Mouse (Mus musculus): ENCODE measurements around the gene Spsb1. TPM values are rescaled to one million over a fixed set of nuclear protein-coding genes. Genes with fewer than 3 reads are reported as not detected.

Gene Spsb1
- total RNA-seq, 2 experiments from 2014 or later, result 31.6 TPM

DNA sequence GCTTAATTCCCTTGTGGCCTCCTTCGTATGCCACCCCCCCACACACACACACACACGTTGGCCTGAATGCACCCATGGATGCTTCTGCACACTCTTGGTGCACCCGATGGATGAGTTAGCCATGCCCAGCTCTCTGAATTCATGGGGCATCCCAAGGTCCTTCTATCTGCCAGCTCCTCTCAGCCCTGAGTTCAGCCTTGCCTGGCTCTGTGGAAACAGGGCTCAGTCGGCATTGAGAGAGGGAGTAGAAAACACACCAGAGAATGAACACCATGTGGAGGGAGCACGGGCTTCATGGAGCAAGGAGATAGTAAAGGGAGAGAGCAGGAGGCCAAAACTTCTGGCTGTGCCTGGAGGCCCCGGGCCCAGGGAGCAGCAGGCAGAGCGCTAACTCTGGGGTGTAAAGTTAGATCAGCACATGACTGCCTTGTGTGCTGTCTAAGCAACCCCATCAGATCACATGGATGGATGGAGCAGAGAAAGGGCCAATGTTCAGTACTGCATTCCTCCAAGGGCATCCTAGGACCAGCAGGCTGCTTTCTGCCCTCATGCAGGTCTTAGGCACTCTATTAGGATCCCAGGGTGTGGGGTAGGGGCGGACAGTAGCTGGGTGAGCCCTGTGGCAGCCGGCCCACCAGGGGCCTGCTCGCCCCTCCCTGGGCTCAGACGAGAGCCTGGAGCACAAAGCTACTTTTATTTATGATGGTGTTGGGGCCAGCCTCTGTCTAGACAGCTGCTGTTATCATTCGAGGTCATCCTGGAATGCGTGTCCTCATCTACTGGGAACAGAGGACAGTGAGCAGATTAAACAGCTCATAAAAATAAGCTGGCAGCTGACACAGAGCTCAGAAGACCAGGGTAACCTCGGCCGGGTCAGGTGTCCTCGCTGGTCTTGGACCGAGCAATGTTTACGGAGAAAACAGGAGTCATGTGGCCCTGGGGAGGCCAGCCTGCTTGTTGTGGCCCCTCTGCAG is 68.3 kb downstream of the Spsb1 start:
- peak; percentile 61 for DNase-seq

DNA sequence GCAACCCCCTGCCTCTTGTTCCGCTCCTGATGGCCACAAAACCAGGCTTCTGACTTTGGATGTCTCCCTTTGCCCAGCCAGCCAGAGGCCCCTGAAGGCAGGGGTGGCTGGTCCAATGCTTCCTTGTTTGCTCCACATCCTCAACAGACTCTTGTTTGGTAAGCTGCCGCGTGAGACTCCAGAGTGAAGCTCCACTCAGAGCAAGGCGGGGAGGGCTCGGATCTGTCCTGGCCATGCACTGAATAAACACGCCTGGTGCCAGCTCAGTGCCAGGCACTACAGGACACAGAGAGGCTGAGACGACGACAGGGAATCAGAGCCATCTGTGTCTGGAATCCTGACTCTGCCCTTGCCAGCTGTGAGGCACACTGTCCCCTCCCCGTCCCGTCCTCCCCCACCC is 70.9 kb downstream of the Spsb1 start:
- no peak for DNase-seq

DNA sequence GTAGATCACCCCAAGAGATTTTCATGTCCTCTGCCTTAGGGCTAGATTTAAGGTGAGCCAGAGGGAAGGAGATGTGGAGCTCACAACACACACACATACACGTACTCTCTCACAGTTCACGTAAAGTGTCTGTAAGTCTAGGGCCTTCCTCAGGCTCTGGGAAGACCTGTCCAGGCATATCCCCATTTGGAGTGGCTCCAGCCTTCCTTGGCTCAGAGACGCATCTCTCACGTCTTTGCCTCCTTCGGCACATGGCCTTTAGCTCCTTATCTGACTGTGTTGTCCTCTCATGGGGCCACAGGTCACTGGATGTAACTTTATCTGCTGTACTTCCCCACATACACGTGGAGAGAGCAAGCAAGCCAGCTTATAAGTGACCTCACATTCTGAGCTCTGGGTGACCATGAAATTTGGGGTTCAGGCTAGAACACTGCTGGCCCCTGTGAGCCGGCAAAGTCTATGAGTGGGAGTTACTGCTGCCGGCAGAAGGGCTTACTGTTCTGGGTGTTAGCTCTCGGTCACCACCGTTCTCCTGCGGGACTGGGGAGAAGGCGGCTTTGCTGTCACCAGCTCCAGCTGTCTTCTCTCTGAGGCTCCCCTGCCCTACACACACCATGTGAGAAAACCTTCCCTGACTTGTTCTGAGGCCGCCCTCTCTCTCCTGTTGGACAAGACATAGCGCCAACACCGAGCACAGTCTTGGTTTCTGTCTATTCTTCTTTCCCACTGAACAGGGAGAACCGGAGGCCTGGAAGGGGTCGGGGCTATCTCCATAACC is 72.5 kb downstream of the Spsb1 start:
- DNase-seq, result no peak

DNA sequence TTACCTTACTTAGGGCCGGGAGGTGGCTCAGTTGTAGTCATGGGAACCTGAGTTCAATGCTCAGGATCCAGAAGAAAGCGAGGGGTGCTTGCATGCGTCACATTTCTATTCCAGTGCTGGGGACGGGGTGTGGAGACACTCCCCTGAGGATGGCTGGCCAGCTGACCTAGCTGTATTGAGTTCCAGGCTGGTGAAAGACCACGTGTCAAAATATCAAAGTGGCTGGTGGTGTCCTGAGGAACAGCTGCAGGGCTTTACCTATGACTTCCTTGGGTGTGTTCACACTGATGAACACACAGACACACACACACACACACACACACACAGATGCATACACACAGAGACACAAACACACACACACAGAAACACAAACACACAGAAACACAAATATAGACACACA is 73.9 kb downstream of the Spsb1 start:
- DNase-seq, result no peak

DNA sequence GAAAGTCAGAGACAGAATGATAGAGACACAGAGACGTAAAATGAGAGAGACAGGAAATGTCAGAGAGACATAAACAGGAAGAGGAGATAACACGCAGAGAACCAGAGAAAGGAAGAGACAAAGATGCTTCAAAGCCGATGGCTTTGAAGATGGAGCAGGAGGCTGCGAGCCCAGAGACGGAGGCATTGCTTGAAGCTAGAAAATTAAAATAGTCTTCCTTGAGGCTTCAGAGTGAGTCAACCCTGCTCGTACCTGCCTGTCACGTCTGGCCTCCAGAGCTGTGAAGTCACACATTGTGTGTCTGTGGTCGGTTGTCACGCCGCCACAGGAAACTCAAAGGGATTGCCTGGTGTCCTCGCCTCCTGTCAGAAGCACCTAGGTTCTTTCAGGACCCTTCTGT is 74.9 kb downstream of the Spsb1 start:
- DNase-seq, result no peak

DNA sequence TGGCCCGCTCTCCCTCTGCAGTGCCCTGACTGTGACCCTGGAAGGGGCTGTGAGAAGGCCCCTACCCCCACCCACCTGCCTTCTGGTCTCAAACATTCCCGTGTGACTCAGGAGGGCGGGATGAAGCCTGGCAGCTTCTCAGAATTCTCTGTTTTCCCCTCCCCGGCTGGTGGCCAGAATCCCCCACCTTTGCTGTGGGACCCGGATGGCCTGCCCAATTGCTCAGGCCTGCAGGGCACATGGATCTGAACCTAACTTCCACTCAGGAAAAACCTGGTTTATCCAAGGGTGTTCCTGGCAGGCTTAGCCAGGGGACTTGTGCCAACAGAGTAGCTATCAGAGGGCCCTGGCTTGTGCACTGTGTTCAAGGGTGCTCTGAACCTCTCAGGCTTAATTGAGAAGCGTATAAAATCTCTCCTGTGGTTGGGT is 76.8 kb downstream of the Spsb1 start:
- peak; percentile 51 for DNase-seq

DNA sequence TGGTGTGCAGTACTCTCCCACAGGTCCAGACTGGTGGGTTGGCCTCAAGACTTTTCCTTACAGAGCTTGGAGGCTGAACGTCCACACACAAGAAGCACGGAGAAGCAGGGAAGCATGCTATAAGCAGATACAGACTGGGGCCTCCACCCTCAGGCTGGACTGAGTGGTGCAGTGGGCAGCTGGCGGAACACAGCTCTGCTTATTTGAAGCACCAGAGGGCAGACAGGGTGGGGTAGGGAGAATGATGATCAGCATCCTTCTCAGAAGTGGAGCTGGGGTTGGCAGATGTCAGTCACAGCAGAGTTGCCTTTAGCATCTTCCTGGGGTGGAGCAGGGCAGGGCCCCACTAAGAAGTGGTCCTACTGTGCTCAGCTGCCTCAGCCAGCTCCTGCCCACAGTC is 77.6 kb downstream of the Spsb1 start:
- no peak for DNase-seq

DNA sequence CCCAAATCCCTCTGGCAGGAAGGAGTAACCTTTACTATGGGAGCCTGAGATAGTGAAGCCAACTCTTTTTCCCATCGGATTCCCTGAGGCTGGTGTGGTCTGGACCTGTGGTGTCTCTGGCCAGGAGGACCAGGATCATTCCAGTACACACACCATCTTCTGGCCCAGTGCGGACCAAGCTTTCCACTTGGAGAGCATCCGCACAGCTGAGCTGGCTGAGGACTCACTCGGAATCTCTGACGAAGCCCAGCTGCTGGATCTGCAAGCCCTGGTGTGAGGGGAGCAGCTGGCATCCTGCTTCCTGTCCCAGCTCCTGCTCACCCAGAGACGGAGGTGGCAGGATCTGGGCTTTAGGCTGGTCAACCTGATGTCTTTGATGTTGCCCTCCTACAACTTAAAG is 78.1 kb downstream of the Spsb1 start:
- DNase-seq, result no peak

DNA sequence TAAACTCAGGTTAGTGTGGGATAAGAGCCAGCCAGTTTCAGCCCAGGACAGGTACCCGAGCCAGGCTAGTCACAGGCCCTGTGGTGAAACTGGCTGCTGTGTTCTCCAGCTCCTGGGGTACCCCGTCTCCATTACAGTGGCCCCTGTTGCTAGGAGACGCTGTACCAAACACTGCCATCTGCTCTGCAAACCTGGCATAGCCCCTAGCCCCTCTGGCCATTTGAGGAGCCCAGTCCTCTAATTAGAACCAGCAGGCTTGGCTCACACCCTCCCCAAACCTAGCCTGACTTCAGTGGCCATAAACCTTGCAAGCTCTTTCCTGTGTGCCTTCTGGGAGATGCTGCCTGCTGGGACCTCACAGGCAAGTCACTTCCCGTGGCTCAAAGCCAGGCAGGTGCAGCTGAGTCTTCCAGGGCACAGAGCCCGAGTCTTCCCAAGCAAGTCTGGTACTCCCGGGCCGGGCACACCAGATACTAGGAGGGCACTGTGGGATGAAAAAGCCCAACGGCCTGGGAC is 78.8 kb downstream of the Spsb1 start:
- no peak for DNase-seq

DNA sequence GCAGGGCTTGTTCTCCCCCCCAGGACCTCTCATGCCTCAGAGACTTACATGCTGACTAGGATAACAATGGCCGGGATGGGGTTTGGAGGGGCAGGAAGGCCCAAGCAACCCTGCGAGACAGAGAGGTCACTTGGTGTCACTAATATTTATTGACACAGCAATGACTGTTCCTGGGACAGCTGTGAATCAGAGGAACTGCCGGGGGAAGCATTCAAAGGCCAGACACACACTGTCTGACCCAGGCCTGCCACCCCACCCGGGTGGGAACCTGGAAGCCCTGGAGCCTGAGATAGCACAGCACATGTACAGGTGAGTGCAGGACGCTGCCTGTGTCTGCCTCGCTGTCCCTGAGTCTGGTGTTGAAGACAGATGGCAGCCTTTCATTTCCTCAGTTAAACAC is 79.5 kb downstream of the Spsb1 start:
- no peak for DNase-seq

DNA sequence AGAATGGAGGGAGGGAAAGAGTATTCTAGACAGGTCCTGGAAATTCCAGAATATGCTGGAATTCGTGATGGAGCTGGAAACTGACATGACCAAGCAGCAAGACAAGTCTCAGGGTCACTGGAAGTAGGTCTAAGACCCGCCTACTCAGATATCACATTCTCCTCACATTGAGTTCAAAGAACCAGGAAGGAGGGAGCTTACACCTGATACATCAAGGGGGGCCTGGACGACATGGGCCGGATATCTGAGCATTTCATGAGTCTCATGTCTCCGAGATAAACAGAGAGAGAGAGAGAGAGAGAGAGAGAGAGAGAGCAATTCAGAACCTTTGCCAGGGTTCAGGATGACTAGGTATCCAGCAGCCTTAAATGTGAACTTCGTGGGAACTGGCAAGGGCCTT is 82.6 kb downstream of the Spsb1 start:
- DNase-seq, result no peak

DNA sequence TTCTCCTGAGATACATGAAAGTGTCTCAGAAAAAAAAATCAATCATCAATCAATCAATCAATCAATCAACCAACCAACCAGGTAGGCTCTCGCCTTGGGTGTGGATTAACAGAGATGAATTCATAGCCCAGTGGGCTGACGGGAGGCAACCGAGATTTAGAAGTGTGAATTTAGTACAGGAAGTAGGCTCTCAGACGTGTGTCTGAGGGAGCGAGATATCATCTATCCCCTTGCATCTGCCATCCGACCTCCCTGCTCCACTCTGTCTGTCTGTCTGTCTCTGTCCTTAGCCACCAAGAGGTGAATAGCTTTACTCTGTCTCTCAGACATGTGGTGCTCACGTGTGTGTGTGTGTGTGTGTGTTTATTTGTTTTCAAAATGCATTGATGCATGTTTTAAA is 83.3 kb downstream of the Spsb1 start:
- DNase-seq, result no peak

DNA sequence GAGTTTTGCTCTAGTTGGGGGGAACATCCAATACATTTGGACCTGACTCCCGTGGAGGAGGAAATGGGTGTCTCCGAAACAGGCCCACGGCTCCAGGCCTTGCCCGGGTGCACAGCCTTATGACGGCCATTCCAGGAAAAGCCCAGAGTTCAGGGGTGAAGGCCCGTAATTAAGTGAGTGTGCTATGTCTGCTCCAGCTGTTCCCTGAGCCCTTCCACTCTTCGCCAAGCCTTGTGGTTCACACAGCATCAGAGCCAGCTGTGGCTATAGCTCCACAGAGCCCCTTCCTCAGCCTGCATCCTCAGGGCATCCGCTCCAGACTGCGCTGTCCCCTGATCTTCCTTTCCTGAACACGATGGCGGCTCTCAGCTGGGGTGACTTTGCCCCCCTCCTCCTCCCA is 83.8 kb downstream of the Spsb1 start:
- no peak for DNase-seq

DNA sequence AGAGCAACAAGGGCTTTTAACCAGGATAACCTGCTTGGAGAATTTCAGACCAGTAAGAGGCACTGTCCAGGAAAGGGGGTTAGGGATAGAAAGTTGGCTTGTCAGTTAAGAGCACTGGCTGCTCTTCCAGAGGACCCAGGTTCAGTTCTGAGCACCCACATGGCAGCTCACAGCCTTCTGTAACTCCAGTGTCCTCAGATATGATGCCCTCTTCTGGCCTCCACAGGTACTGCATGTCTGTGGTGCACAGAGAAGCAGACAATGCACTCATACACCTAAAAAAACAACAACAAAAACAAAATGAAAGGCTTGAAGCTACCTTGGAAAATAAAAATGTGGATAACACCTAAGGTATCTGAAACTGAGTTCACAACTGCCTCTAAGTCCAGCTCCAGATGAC is 84.4 kb downstream of the Spsb1 start:
- no peak for DNase-seq

DNA sequence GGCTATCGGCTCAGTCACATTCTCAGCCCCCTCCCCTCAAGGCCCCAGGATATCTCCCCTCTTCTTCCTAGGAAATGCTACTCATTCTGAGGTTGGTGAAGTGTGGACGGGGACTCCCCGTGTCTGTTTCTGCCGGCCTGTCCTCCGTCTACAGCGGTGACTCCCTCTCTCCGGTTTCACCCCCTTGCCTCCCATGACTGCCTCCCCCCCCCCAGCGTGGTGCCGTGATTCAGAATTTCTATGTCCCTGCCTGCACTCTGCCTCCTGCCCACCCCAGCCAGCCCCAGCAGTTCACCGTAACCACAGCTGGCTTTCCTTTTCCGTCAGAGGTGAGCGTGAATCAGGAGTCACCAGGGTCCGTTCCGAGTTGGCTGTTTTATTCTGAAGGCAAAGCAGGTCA is 86.1 kb downstream of the Spsb1 start:
- no peak for DNase-seq

DNA sequence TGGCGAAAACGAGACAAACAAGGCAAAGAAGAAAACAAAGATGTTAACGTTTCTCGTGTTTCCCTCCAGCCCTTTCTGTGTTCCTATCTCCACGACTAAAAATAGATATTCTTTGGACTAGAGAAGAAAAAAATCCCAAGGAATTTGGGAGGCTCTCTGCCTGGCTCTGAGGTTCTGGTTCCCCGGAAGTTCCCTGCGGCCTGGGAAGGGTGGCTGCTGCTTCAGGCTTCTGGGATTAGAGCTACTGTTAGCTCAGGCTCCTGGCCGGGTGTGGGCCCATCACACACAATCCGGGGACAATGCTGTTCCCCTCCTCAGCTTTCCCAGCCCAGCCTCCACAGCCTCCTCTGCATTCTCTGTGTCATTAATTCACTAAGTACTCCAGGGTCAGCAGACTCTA is 86.8 kb downstream of the Spsb1 start:
- no peak for DNase-seq

DNA sequence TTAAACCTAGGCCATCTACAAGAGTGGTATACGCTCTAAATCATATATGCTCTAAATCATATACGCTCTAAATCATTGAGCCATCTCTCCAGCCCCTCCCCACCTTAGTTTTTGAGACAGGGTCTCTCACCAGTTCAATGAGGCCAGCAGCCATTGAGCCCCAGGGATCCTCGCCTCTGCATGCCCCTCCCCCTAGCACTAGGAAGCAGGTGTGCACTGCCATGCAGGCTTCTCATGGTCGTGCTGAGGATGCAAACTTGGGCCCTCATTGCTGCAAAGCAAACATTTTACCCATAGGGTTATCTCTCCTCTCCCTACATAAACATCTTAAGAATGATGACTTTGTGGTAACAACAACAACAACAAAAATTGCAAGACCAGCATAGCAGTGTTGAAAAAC is 87.5 kb downstream of the Spsb1 start:
- DNase-seq, result no peak

DNA sequence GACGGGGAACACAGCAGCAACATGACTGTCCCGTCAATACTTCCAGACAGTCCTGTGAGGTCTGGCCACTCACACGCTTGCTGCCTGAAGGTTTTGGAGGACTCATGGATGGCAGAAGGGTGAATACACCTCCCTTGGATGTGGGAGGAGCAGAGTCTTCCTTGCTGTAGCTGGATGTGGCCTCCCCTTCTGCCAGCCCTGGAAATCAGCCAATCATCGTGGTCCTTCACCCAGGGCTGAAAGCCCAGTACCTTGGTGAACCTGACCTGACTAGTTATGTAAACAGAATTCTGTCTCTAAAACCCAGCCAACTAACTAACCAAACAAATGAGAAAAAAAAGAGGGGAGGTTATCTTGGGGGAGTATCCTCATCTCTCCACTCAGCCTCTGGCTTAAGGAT is 90.4 kb downstream of the Spsb1 start:
- DNase-seq, result no peak

DNA sequence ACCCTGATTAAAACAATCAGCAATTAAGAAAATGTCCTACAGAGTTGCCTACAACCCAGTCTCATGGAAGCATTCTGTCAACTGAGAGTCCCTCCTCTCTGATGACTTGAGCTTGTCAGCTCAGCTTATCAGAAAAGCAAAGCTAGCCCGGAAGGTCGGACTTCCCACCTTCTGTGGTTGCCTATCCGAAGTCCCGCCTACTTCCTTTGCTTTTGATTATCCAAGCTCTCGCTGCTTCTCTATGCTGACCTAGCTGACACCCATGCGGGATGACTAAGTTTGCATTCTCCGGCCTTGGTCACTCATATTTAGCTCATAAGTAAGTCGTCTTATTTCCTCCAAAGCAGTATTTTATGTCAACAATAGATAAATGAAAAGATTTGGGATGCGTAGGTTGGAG is 91.3 kb downstream of the Spsb1 start:
- peak; percentile 45 for DNase-seq

DNA sequence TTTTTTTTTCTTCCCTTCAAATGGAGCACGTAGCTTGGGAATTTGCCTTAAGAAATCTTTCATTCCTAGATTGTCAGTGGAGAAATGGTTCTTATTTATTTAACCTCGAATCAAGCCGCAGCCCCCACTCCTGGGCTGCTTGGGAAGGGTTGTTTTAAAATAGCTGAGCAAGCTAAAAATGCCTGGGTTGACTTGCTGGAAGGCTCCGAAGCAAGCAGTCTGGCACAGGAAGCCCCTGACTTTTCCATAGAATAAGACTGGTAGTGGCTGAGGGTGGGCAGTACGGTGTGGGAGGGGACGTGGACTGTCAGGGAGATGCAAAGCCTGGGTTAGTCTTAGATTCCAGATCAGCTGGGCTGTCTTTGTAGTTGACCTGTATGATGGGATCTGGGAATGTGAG is 94.5 kb downstream of the Spsb1 start:
- DNase-seq, result no peak

DNA sequence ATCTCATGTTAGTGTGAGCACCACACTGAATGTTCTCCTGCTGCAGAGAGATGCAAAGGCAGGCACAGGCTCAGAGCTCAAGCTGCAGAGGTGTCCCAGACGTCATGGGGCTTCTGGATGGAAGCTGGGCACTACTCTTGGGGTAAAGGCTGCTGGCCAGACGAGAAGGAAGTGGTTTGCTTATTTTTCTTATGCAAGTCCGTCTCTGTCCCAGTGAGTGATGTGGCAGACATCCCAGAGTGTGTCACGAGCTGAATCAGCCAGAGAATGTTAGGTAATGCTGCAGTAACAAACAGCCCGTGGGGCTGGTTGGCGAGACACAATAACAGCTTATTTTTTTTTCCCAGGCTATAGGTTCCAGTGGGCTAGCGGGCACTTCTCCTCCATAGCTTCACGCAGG is 96.3 kb downstream of the Spsb1 start:
- no peak for DNase-seq

DNA sequence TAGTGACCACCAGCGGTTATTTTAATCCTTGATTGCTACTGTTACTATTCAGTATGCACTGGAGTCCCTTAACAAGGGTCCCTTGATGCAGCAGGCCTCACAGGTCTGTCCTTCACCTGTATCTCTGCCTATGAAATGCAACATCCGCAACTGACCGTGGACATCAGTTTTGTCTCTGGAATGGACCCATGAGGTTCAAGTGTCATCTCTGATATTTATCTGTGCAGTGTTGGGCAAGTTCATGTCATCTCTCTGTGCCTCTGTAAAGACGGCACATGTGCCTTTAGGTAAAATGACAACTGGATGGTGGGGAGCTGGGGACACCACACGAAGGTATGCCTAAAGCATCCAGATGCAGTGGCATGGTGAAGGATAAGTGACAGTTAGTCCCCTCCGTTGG is 96.7 kb downstream of the Spsb1 start:
- no peak for DNase-seq

DNA sequence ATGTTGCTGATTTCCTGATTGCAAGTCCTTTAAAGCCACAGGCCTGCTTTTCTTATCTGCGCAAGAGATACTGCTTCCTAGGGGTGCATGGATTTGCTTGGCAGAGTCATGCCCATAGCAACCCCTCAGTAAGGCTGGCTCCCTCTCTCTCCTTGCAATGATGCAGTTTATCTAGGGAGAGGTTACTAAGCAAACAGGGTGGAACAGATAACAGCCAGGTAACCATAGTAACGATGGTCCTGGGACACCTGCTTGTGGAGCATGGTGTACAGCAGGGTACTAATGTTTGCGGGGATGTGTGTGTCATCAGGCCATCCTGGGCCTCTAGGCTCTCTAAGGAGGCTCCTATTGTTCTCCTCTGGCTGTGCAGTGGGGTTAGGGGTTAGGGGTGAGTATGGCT is 97.2 kb downstream of the Spsb1 start:
- no peak for DNase-seq
